Mouse (Mus musculus) neural tube, embryonic 11.5 days (tissue): ENCODE measurements around the gene Slc26a11. TPM values are rescaled to one million over a fixed set of nuclear protein-coding genes. Genes with fewer than 3 reads are reported as not detected.

Source experiments
- ATAC-seq: fragments of 200-750 bp; cut with Nextera tagmentation; 2 replicates; pipeline ENCODE4 v1.8.0; 2017; ENCODE audit warnings: moderate number of reproducible peaks, mild to moderate bottlenecking, moderate TSS enrichment, moderate library complexity; ENCODE audit not compliant: insufficient read depth, low FRiP score, low TSS enrichment
- DNase-seq: peaks from one replicate; pipeline ENCODE4 v3.0.0-alpha.2; 2015; ENCODE audit warnings: low spot score
- H3K27ac ChIP-seq: fragments of 300-500 bp; sonication (generic); 2 replicates; pipeline ENCODE4 v1.5.1; 2014; ENCODE audit warnings: low read depth, mild to moderate bottlenecking, low read length
- H3K27me3 ChIP-seq: fragments of 300-500 bp; sonication (generic); 2 replicates; pipeline ENCODE4 v1.6.1; 2014; ENCODE audit warnings: mild to moderate bottlenecking, low read length, mixed read lengths; ENCODE audit not compliant: control insufficient read depth, insufficient read depth
- H3K36me3 ChIP-seq: fragments of 300-500 bp; sonication (generic); 2 replicates; pipeline ENCODE4 v1.6.1; 2014; ENCODE audit warnings: mild to moderate bottlenecking, low read length, moderate library complexity, mixed read lengths; ENCODE audit not compliant: control insufficient read depth, insufficient read depth
- H3K4me1 ChIP-seq: fragments of 300-500 bp; sonication (generic); 2 replicates; pipeline ENCODE4 v1.6.1; 2014; ENCODE audit warnings: low read length, mixed read lengths; ENCODE audit not compliant: control insufficient read depth, insufficient read depth
- H3K4me2 ChIP-seq: fragments of 300-500 bp; sonication (generic); 2 replicates; pipeline ENCODE4 v1.6.1; 2014; ENCODE audit warnings: low read depth, mild to moderate bottlenecking, moderate library complexity
- H3K4me3 ChIP-seq: fragments of 300-500 bp; sonication (generic); 2 replicates; pipeline ENCODE4 v1.5.1; 2014; ENCODE audit warnings: low read depth, low read length
- H3K9ac ChIP-seq: fragments of 300-500 bp; sonication (generic); 2 replicates; pipeline ENCODE4 v1.6.1; 2014; ENCODE audit warnings: mild to moderate bottlenecking, low read length
- H3K9me3 ChIP-seq: fragments of 300-500 bp; sonication (generic); 2 replicates; pipeline ENCODE4 v1.6.1; 2016; ENCODE audit warnings: low read length; ENCODE audit not compliant: control insufficient read depth
- WGBS: fragments of 180-500 bp; shearing (Covaris S2); extraction: QIAGEN DNeasy Blood & Tissue Kit; methylation state at CpG from one replicate; pipeline ENCODE4 v1.1.7; 2014; 5-methylcytosine and 5-hydroxymethylcytosine counted together
- polyA plus RNA-seq: library from polyadenylated mRNA; unstranded; fragments of >200 nt; fragmentation: Nextera tagmentation; extraction: Ambion mirVana; gene quantifications from 2 replicates; pipeline ENCODE4 v1.2.1, GENCODE M21; 2014

The Slc26a11 gene
- polyA plus RNA-seq, 1 experiment from 2014 or later: 4.3 TPM

DNA sequence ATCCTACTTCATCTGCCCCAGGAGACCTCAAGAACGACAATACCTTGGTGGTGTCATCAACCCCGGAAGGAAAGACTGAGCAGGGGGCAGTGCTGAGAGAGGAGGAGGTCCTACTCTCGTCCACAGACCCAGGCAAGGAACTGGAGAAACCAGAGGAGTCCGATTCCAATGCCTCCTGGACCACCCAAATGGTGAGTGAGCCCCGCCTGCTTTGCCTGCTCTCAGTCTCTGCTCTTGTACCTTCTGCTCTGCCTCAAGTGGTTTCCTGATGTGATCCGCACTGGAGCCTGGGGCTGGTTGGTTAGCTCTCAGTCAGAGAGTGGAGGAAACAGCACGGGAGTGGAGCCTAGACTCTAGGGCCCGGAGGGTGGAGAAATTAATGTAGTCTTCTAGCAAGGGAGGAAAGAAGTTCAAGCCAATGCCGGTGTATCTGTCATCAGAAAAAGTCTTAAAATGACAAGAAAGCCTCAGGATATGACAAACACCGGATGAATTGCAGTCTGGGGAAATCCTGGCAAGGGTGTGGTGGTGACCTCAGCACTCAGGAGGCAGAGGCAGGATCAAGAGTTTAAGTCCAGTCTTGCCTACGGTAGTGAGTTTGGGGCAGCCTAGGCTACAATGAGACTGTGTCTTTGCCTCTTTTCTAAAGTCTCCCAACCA is 47.3 kb downstream of the Slc26a11 start:
- Histone ChIP-seq H3K9me3 (no peaks in the 10 kb centered on the region), H3K4me2 (no peak overlapping the region), H3K9ac (no peak overlapping the region), H3K27ac (no peak overlapping the region), H3K36me3 (no peaks in the 10 kb centered on the region), H3K27me3 (no peaks in the 10 kb centered on the region), H3K4me1 (no peaks in the 10 kb centered on the region), H3K4me3 (no peak overlapping the region)
- 58% methylated on average over 11 of the region's 11 CpGs for WGBS
- no peak for DNase-seq
- no peak for ATAC-seq

DNA sequence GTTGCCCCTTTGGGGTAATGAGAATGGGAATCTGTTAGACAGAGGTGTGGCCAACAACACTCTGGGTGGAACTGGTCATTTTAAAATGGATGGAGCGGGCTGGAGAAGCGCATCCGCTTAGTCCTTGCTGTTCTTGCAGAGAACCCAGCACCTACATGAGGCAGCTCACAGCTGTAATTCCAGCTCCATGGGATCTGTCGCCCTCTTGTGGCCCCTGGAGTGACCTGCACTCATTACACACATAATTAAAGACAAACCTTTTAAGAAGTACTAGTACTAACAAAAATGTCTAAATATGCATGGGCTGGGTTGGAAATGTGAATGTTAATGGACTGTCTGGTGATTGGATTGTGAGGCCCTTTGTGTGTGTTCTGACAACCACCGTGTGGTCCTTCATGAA is 49.3 kb downstream of the Slc26a11 start:
- H3K4me1 ChIP-seq: no peaks in the 10 kb centered on the region
- ATAC-seq (no peak), DNase-seq (peak; percentile 56)
- no peaks in the 10 kb centered on the region for H3K9me3 ChIP-seq
- H3K9ac ChIP-seq: no peak overlapping the region
- H3K36me3 ChIP-seq: no peaks in the 10 kb centered on the region
- H3K4me3 ChIP-seq: no peak overlapping the region
- no peak overlapping the region for H3K4me2 ChIP-seq
- H3K27me3 ChIP-seq: no peaks in the 10 kb centered on the region
- H3K27ac ChIP-seq: no peak overlapping the region
- WGBS: 56% methylated on average over 5 of the region's 5 CpGs

DNA sequence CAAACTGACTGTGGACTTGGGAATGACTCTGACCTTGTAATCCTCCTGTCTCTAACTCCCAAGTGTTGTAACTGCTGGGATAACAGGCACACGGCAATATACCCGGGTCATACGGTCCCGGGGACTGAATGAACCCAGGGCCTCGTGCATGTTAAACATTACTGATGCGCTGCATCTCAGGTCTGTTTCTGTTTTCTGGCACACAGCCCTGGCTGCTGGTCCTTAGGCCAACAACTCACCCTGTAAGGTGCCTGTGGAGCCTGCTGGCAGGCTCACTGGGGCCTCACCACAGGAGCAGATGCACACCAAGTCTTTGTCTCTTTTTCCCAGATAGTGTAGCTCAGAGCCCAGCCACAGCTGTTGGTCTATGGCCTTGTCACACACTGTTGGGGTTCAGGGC is 52.0 kb downstream of the Slc26a11 start:
- H3K9ac ChIP-seq: no peak overlapping the region
- no peak for ATAC-seq
- 94% methylated on average over 6 of the region's 6 CpGs for WGBS

DNA sequence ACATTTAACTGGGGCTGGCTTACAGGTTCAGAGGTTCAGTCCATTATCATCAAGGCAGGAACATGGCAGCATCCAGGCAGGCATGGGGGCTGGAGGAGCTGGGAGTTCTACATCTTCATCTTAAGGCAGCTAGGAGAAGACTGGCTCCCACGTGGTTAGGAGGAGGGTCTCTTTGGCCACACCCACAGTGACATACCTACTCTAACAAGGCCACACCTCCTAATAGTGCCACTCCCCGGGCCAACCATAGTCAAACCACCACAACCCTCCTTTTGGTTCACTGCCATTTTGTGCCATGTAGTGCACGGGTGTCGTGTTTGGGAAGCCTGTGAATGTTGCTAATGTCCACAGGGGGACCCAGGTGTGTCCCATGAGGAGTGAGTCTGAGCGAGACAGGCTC is 52.6 kb downstream of the Slc26a11 start:
- WGBS: 57% methylated on average over 5 of the region's 5 CpGs
- DNase-seq (no peak), ATAC-seq (no peak)
- Histone ChIP-seq H3K27me3 (no peaks in the 10 kb centered on the region), H3K4me3 (no peak overlapping the region), H3K9me3 (no peaks in the 10 kb centered on the region), H3K4me1 (no peaks in the 10 kb centered on the region), H3K9ac (no peak overlapping the region), H3K27ac (no peak overlapping the region), H3K4me2 (no peak overlapping the region), H3K36me3 (no peaks in the 10 kb centered on the region; the same call in 1 of the 2 replicates)

More for the DNA sequence above, 52.0 kb downstream of the Slc26a11 start:
- H3K4me3 ChIP-seq: no peak overlapping the region
- no peak overlapping the region for H3K4me2 ChIP-seq
- no peaks in the 10 kb centered on the region for H3K4me1 ChIP-seq
- H3K27ac ChIP-seq: no peak overlapping the region
- H3K27me3 ChIP-seq: no peaks in the 10 kb centered on the region
- no peaks in the 10 kb centered on the region; the same call in 1 of the 2 replicates for H3K36me3 ChIP-seq
- no peak for DNase-seq
- no peaks in the 10 kb centered on the region for H3K9me3 ChIP-seq

DNA sequence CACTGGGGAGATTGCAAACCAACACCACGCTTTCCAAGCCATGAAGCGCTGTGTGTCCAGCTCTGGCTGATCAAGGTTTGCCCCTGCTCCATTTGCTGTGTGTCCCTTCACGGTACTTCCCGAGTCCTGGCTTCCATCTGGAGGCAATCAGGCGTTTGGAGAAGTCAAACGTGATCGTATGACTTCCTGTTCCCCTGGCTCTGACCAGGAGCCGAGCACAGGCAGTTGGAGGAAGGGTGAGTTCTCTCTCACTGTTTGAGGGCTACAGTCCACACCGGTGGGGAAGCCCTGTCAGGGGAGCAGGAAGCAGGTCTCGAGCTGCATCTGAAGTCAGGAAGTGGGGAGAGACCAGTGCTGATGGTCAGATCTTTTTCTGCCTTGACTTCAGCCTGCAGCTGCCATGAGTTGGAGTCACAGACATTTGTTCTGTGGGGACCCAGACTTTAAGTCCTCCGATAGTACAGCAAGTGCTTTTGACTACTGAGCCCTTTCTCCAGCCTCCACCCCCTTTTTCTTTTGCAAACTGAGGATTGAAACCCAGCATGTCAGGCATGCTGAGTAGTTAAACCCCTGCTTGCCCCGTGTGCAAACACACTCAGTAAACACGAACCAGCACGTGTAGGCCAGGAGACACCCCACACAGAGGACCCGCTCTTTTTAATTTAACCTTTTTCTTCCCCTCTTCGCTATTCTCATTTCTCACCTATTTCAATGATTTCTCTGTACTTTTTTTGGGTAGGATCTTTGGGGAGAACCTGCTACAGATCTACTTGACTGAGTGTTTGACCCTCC is 64.2 kb downstream of the Slc26a11 start:
- DNase-seq (peak; percentile 30), ATAC-seq (no peak)

DNA sequence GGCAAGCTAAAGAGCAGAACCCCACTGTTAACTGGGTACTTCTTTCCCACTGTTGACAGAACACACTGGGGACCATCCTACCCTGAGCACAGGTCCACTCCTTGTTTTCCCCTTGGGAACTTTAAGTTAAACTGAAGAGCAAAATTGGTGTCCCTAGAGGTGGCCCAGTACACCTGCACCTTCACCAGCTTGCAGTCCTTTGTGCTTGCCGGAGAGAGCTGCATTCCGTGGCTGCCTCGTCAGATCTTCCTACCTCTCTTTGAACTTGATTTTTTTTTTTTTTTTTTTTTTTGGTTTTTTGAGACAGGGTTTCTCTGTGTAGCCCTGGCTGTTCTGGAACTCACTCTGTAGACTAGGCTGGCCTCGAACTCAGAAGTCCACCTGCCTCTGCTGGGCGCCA is 65.1 kb downstream of the Slc26a11 start:
- H3K27ac ChIP-seq: no peak overlapping the region
- H3K4me2 ChIP-seq: no peak overlapping the region
- no peaks in the 10 kb centered on the region for H3K9me3 ChIP-seq
- whole genome bisulfite sequencing: 85% methylated on average over 5 of the region's 5 CpGs
- no peak overlapping the region for H3K9ac ChIP-seq
- no peaks in the 10 kb centered on the region for H3K27me3 ChIP-seq
- ATAC-seq (no peak), DNase-seq (no peak)
- no peaks in the 10 kb centered on the region for H3K36me3 ChIP-seq
- H3K4me1 ChIP-seq: no peaks in the 10 kb centered on the region
- no peak overlapping the region for H3K4me3 ChIP-seq

More for the DNA sequence above, 64.2 kb downstream of the Slc26a11 start:
- Histone ChIP-seq H3K4me2 (no peak overlapping the region), H3K9me3 (no peaks in the 10 kb centered on the region), H3K9ac (no peak overlapping the region), H3K27me3 (no peaks in the 10 kb centered on the region), H3K4me3 (no peak overlapping the region), H3K4me1 (no peaks in the 10 kb centered on the region), H3K27ac (no peak overlapping the region), H3K36me3 (no peaks in the 10 kb centered on the region)
- 62% methylated on average over 16 of the region's 16 CpGs for WGBS

DNA sequence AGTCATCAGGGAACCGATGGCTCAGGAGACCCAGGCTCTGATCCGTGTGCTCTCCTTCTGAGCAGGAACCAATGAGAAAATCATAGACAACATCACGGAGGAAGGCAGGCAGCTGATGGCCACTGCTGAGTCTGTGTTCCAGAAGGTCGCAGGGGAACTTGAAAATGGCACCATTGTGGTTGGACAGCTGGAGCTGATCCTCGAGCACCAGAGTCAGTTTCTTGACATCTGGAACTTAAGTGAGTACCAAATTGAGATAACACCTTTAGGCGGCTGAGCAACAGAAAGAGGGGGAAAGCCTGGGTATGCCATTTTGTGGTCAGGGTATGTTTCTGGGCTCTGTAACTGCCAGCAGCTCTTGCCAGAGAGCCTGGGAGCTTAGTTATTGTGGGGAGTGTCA is 72.1 kb downstream of the Slc26a11 start:
- no peak overlapping the region for H3K4me2 ChIP-seq

DNA sequence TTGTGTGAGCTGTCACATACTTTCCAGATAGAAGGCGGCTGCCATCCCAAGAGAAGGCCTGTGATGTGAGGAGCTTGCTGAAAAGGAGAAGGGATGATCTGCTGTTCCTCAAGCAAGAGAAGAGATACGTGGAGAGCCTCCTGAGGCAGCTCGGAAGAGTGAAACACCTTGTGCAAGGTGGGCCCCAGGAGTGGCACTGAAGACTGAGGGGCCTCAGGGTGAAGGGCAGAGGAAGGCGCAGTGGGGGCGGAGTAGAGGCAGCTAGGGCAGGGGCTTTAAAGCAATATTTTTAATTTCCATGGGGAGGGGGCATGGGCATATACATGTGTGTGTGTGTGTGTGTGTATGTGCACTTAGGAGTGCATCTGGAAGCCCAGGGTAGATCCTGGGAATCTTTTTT is 72.6 kb downstream of the Slc26a11 start:
- Histone ChIP-seq H3K27me3 (no peaks in the 10 kb centered on the region), H3K27ac (no peak overlapping the region), H3K36me3 (no peaks in the 10 kb centered on the region), H3K9me3 (no peaks in the 10 kb centered on the region), H3K4me3 (no peak overlapping the region), H3K4me1 (peaks cover 4% of the 10 kb centered on the region; the same call in 1 of the 2 replicates), H3K9ac (no peak overlapping the region), H3K4me2 (peak overlapping the region; percentile 39; the same call in 1 of the 2 replicates)
- no peak for ATAC-seq
- DNase-seq: no peak
- 89% methylated on average over 5 of the region's 5 CpGs for WGBS

More for the DNA sequence above, 72.1 kb downstream of the Slc26a11 start:
- Histone ChIP-seq H3K4me1 (peaks cover 4% of the 10 kb centered on the region; the same call in 1 of the 2 replicates), H3K27ac (no peak overlapping the region), H3K27me3 (no peaks in the 10 kb centered on the region), H3K9me3 (no peaks in the 10 kb centered on the region), H3K36me3 (no peaks in the 10 kb centered on the region), H3K4me3 (no peak overlapping the region), H3K9ac (no peak overlapping the region)
- DNase-seq (no peak), ATAC-seq (no peak)
- WGBS: 80% methylated on average over 6 of the region's 6 CpGs
